Mouse (Mus musculus) cerebellum, adult (tissue): ENCODE results near the gene Gm10720.
"Not testable (repeated sequence)": the region's sequence is repeated elsewhere in the genome, so short reads cannot be mapped to it uniquely, and the experiment has no call there.

Experiments
- ATAC-seq: cut with Nextera tagmentation; 2 replicates; pipeline ENCODE4 v1.9.2; 2017; ENCODE audit warnings: mild to moderate bottlenecking, moderate library complexity, mixed read lengths; ENCODE audit not compliant: insufficient number of reproducible peaks, low FRiP score, low TSS enrichment

The Gm10720 gene

GRCm38 (mm10) chr9:3015354-3015753, at the start of gene Gm10720:
Gene Gm10720 (plus strand): TSS chr9:3015654.
- not testable (repeated sequence) for ATAC-seq

GRCm38 (mm10) chr9:3000445-3000972, 14.9 kb upstream of the Gm10720 start, which contains the start of gene Gm10722:
Gene Gm10722 (plus strand): TSS chr9:3000922.
- ATAC-seq, result not testable (repeated sequence)

- ATAC-seq, result not testable (repeated sequence)
Measured at GRCm38 (mm10) chr9:3001006-3001405, 14.4 kb upstream of the Gm10720 start.

GRCm38 (mm10) chr9:3001948-3002659, 13.3 kb upstream of the Gm10720 start:
- ATAC-seq, result peak; percentile 71; the same call in 1 of the 2 replicates

- not testable (repeated sequence) for ATAC-seq
Measured at GRCm38 (mm10) chr9:3002794-3003396, 12.6 kb upstream of the Gm10720 start, which contains the start of gene Gm11168. Gene Gm11168 (plus strand): TSS chr9:3003346.

GRCm38 (mm10) chr9:3006179-3006578, 9.3 kb upstream of the Gm10720 start:
- peak; percentile 67 for ATAC-seq

- ATAC-seq, result not testable (repeated sequence)
Measured at GRCm38 (mm10) chr9:3006636-3007035, 8.8 kb upstream of the Gm10720 start.

GRCm38 (mm10) chr9:3007272-3007671, 8.2 kb upstream of the Gm10720 start:
- ATAC-seq, result 0 out of 2 replicates have a peak, but pooled peaks have one; percentile 26

GRCm38 (mm10) chr9:3009331-3009730, 6.1 kb upstream of the Gm10720 start:
- peak; percentile 49 for ATAC-seq

GRCm38 (mm10) chr9:3012054-3012621, 3.3 kb upstream of the Gm10720 start:
- ATAC-seq, result peak; percentile 58

- ATAC-seq, result peak; percentile 67
Measured at GRCm38 (mm10) chr9:3012733-3013279, 2.6 kb upstream of the Gm10720 start, which contains the start of gene Gm10721. Gene Gm10721 (plus strand): TSS chr9:3013140.

- ATAC-seq, result not testable (repeated sequence)
Measured at GRCm38 (mm10) chr9:3015896-3016295, 442 bp downstream of the Gm10720 start.

GRCm38 (mm10) chr9:3017108-3017507, 1.7 kb downstream of the Gm10720 start, which contains the start of gene Gm10719:
Gene Gm10719 (plus strand): TSS chr9:3017408.
- not testable (repeated sequence) for ATAC-seq

GRCm38 (mm10) chr9:3018944-3019343, 3.5 kb downstream of the Gm10720 start:
- not testable (repeated sequence) for ATAC-seq

GRCm38 (mm10) chr9:3019835-3020727, 4.6 kb downstream of the Gm10720 start:
- peak; percentile 62; the same call in 1 of the 2 replicates for ATAC-seq

- ATAC-seq, result not testable (repeated sequence)
Measured at GRCm38 (mm10) chr9:3022316-3023008, 7.0 kb downstream of the Gm10720 start.

- ATAC-seq, result not testable (repeated sequence)
Measured at GRCm38 (mm10) chr9:3023312-3023984, 8.0 kb downstream of the Gm10720 start, which contains the start of gene Gm10718. Gene Gm10718 (plus strand): TSS chr9:3023547.

- ATAC-seq, result not testable (repeated sequence)
Measured at GRCm38 (mm10) chr9:3023985-3024648, 8.7 kb downstream of the Gm10720 start.
